Mouse (Mus musculus): ENCODE results near the gene Nuf2.
"Not testable (repeated sequence)": the region's sequence is repeated elsewhere in the genome, so short reads cannot be mapped to it uniquely, and the experiment has no call there.

Gene Nuf2

GRCm38 (mm10) chr1:169530876-169531701, at the start of gene Nuf2:
Gene Nuf2, minus strand, starts transcription at chr1:169531464.
- DNase-seq, result peak; percentile 97

- DNase-seq, result no peak
These were observed 48.3 kb upstream of the Nuf2 start for GRCm38 (mm10) chr1:169579572-169579971.

- no peak for DNase-seq
These were observed 42.9 kb upstream of the Nuf2 start for GRCm38 (mm10) chr1:169574136-169574535.

- DNase-seq, result no peak
These were observed 24.4 kb upstream of the Nuf2 start for GRCm38 (mm10) chr1:169555621-169556020.

DNA sequence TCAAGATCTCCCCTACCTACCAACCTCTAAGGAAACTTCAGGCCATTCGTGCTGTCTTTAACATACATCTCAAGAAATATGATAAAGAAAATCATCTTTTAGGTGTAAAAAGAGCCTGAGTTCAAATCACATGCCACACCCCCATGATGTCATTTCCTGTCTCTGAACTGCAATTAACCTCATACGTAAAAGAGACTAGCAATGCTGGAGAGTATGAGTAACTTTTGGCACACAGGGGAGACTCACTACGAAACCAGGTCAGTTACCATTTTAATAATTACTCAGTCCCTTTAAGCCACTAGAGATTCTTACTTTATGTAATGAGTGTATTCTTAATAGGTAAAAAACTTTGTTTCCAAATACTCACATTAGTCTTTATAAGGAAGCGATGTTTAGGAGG, 23.8 kb upstream of the Nuf2 start:
- DNase-seq, result no peak

GRCm38 (mm10) chr1:169553446-169553845, 22.2 kb upstream of the Nuf2 start:
- no peak for DNase-seq

DNA sequence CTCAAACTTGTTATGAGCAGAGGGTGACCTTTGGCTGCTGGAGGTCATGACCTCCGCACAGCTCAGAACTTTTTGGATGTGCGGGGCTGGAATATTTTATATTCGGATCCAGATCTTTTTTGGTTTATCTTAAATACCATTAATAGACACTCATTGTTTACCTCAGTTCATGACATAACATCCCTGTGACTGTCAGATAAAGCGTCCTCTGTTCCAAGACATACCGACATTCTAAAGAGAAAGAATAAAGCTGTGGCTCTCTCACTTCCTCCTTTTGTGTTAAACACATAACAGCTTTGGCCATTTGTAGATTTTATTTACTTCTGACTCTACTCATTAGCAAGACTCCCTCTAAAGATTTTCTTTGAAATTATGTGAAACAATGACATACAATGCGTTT, 9.2 kb upstream of the Nuf2 start:
- DNase-seq, result no peak

GRCm38 (mm10) chr1:169531702-169532535, 655 bp upstream of the Nuf2 start:
- peak; percentile 66 for DNase-seq

DNA sequence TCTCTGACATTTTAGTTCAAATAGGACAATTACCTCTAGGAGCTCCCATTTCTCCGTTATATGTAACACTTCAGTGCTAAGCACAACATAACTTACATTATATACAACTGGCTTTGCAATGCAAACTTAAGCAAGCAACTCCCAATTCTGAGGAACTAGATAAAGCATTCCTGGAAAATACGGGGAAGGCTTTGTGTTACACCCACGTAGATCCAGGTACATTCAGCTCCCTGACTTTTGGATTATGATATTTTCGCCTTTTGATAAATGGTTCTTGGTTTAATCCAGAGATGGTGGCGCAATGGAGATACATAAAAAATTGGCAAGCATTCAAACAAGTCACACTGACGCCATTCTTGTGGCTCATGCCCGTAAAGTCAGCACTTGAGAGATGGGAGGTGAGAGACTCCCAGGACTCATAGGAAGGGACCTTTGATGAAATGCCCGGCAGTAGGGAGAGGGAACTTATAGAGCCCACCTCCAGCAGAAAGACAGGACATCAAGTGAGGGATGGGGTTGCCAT, 1.2 kb downstream of the Nuf2 start:
- DNase-seq, result no peak

- no peak for DNase-seq
These were observed 5.1 kb downstream of the Nuf2 start for GRCm38 (mm10) chr1:169526006-169526680.

DNA sequence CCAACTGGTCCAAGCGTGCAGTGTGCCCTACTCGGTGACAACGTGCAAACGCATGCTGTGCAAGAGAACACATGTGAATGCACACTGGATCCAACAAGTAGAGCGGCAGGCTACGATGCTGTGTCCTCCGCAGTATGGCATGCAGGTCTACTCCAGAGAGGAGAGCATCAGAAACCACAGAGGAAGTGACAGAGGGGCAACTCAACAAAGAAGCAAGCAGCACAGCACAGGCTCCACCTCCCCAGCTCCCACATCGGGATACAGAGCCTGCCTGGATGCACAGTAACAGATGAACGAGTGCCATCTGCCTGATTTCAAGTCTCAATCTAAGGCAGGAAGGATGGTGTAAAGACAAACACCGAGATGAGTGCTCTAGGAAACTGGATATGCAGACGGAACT, 11.9 kb downstream of the Nuf2 start:
- DNase-seq, result no peak

GRCm38 (mm10) chr1:169517899-169518517, 13.3 kb downstream of the Nuf2 start:
- not testable (repeated sequence) for DNase-seq

- no peak for DNase-seq
These were observed 13.8 kb downstream of the Nuf2 start for GRCm38 (mm10) chr1:169517376-169517892.

- DNase-seq, result no peak
These were observed 24.9 kb downstream of the Nuf2 start for GRCm38 (mm10) chr1:169506354-169506753.

GRCm38 (mm10) chr1:169502876-169503275, 28.4 kb downstream of the Nuf2 start:
- DNase-seq, result no peak

- no peak for DNase-seq
These were observed 35.6 kb downstream of the Nuf2 start for GRCm38 (mm10) chr1:169495621-169496020.

GRCm38 (mm10) chr1:169491561-169491960, 39.7 kb downstream of the Nuf2 start:
- no peak for DNase-seq

DNA sequence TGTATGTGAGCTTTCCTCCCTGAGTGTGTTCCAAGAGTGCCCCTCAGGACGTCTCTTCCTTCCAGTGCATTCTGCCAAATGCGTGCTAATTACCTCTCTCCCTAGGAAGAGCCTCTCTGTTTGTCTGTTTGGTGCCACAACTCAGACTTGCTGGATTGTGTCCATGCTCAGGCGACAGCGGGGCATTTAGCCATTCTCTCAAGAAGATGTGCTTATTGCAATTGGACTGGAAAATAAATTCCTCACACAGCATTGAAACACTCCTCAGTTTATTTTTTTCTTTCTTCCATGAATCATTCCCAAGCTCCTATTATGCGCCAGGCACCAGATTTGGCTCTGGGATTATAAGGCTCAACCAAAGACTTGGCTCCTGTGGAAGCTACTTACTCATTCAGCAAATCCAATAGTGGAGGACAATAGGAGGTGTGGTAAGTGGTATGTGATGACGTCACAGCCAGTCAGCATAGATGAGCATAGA, 45.8 kb downstream of the Nuf2 start:
- DNase-seq, result no peak

DNA sequence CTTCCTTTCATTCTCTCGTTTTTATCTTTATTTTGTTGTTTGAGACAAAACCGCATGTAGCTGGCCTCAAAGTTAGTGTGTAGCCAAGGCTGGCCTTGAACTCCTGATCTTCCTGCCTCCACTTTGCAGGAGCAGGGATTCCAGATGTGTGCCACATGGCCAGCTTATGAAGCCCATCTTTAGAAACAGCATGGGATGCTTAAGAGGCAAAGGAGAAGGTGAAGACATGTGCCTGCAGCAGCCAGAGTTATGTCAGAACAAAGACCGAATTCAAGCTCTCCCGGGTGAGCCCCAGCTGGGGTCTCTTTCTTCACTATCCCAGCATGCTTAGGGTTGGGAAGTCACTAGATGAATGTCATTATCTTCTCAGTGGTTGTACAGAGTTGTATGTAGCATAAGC, 46.7 kb downstream of the Nuf2 start:
- DNase-seq, result no peak

DNA sequence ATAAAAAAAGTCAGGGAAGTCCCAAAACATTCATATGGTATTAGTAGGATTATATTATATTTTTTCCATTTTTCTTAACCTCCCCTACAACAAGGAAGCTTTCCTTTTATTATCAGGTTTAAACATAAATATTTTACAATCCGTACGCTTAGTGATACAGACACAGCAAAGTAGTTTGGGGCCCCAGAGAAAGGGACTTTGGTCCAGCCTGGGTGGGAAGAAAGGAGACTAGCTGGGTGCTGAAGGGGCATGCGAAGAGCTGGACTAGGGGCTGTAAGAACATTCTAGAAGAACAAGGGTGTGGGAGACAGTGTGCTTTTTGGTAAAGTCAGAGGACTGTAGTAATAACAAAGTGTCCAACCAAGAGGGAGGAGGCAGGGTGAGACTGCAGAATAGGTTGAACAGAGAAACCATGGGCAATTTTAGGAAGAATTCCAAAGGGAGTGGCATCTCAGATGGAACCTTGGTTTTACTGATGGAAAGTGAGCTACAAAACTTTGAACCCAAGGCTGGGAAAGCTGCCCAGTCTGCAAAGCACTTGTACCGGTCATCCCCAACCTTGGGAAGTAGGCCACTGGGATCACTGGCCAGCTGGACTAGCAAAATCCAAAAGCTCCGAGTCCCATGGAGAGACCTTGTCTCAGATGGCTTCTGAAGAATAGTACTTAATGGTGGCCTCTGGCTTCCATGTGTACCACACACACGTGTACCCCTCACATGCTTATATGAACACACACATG, 48.5 kb downstream of the Nuf2 start:
- DNase-seq, result no peak

DNA sequence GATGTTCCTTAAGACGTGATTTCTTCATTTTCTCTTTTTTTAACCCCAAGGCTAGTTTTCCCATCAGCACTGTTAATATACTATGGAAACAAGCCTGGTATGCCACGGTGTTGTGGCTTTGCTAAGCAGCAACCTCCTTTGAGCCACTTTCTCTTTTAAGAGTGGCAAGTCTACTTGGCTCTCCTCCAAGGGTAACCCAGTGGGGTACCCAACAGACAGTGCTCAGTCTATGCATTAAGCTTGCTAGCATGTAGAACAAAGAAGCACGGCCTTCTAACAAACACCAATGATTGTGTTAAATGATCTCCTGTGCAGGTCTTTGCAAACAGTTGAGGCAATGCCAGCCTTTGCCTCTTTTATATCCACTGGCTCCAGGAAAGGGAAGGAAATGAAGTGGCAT, 60.1 kb downstream of the Nuf2 start:
- no peak for DNase-seq

GRCm38 (mm10) chr1:169467791-169468190, 63.5 kb downstream of the Nuf2 start:
- no peak for DNase-seq
